Mouse (Mus musculus) liver, embryonic 16.5 days (tissue): ENCODE data around the gene Abhd14a. TPM values are rescaled to one million over a fixed set of nuclear protein-coding genes. Genes with fewer than 3 reads are reported as not detected.
"Not testable (repeated sequence)": the region's sequence is repeated elsewhere in the genome, so short reads cannot be mapped to it uniquely, and the experiment has no call there.

Experiments
- ATAC-seq: fragments of 200-750 bp; cut with Nextera tagmentation; 2 replicates; pipeline ENCODE4 v1.8.0; 2017; ENCODE audit warnings: low read depth, mild to moderate bottlenecking, moderate number of reproducible peaks, moderate library complexity
- H3K27ac ChIP-seq: fragments of 300-500 bp; sonication (generic); 2 replicates; pipeline ENCODE4 v1.5.1; 2014; ENCODE audit warnings: mild to moderate bottlenecking, low read length
- H3K27me3 ChIP-seq: fragments of 300-500 bp; sonication (generic); 2 replicates; pipeline ENCODE4 v1.6.1; 2014; ENCODE audit warnings: low read depth, low read length, mixed read lengths; ENCODE audit not compliant: control insufficient read depth, insufficient read depth
- H3K36me3 ChIP-seq: fragments of 300-500 bp; sonication (generic); 2 replicates; pipeline ENCODE4 v1.6.1; 2014; ENCODE audit warnings: mild to moderate bottlenecking; ENCODE audit not compliant: control insufficient read depth, insufficient read depth
- H3K4me1 ChIP-seq: fragments of 300-500 bp; sonication (generic); 2 replicates; pipeline ENCODE4 v1.6.1; 2014; ENCODE audit warnings: low read depth, low read length, mixed read lengths; ENCODE audit not compliant: control insufficient read depth
- H3K4me2 ChIP-seq: fragments of 300-500 bp; sonication (generic); 2 replicates; pipeline ENCODE4 v1.6.1; 2014; ENCODE audit warnings: low read depth, low read length, mixed read lengths
- H3K4me3 ChIP-seq: fragments of 300-500 bp; sonication (generic); 2 replicates; pipeline ENCODE4 v1.5.1; 2014; ENCODE audit warnings: low read depth, mild to moderate bottlenecking, low read length
- H3K9ac ChIP-seq: fragments of 300-500 bp; sonication (generic); 2 replicates; pipeline ENCODE4 v1.6.1; 2014; ENCODE audit warnings: low read depth, low read length
- H3K9me3 ChIP-seq: fragments of 300-500 bp; sonication (generic); replicated peaks from 2 replicates; pipeline ENCODE4 v1.6.1; 2016; ENCODE audit warnings: low read length; ENCODE audit not compliant: control insufficient read depth
- WGBS: fragments of 180-500 bp; shearing (Covaris S2); extraction: QIAGEN DNeasy Blood & Tissue Kit; methylation state at CpG from one replicate; pipeline ENCODE4 v1.1.7; 2014; ENCODE audit not compliant: insufficient replicate concordance; 5-methylcytosine and 5-hydroxymethylcytosine counted together
- polyA plus RNA-seq: library from polyadenylated mRNA; unstranded; fragments of >200 nt; fragmentation: Nextera tagmentation; extraction: Ambion mirVana; gene quantifications from 2 replicates; pipeline ENCODE4 v1.2.1, GENCODE M21; 2015

Gene Abhd14a
- 17.2 and 18.8 TPM in 2 replicates for polyA plus RNA-seq

DNA sequence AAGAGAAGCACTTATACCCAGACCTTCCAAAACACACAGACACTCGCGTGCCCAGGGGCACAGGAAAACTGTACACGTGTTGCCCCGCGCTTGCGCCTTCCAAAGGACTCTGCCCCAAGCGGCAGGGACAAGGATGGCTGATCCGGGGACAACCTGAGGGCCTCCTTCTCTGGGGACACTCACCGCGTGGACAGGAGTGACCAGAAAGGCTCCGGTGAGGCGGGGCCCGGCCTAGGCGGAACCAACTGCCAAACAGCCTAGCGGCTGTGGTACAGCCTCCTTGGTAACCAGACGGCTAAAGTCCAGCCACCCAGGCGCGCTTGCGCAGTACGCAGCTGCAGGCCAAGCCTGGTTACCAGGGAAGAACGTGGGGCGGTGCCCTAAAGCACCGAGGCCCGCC, at the start of gene Abhd14a, which contains the start of gene Abhd14b:
Abhd14a (minus strand) TSS at position 331 of the 400 bp plus-strand sequence.
Abhd14b (plus strand) TSS at position 112 of the 400 bp plus-strand sequence.
- no peaks in the 10 kb centered on the region for H3K9me3 ChIP-seq
- under 1% methylated on average over 24 of the region's 24 CpGs for WGBS
- ATAC-seq = peak; percentile 87
- H3K4me2 ChIP-seq = peak within 1 kb of the TSS; percentile 57
- H3K36me3 ChIP-seq = no peaks in the 10 kb centered on the region
- peak within 1 kb of the TSS; percentile 63 for H3K4me3 ChIP-seq
- peaks cover 31% of the 10 kb centered on the region for H3K4me1 ChIP-seq
- peaks cover 1% of the 10 kb centered on the region; the same call in 1 of the 2 replicates for H3K27me3 ChIP-seq
- peak within 1 kb of the TSS; percentile 65 for H3K9ac ChIP-seq
- peak within 1 kb of the TSS; percentile 77 for H3K27ac ChIP-seq

DNA sequence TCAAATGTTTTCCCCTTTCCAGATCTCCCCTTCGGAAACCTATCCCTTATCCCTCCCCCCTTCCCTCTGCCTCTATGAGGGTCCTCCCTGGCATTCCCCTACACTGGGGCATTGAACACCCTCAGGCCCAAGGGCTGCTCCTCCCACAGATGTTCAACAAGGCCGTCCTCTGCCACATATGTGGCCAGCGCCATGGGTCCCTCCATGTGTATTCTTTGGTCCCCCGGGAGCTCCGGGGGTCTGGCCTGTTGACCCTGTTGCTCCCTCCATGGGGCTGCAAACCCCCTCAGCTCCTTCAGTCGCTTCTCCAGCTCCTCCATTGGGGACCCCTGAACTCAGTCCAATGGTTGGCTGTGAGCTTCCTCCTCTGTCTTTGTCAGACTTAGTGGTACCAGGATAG, 40.1 kb upstream of the Abhd14a start:
- H3K9me3 ChIP-seq, H3K27ac ChIP-seq, H3K36me3 ChIP-seq, H3K4me2 ChIP-seq, H3K4me3 ChIP-seq, H3K4me1 ChIP-seq, H3K9ac ChIP-seq, ATAC-seq, H3K27me3 ChIP-seq: not testable (repeated sequence)
- WGBS = 70% methylated on average over 6 of the region's 6 CpGs

DNA sequence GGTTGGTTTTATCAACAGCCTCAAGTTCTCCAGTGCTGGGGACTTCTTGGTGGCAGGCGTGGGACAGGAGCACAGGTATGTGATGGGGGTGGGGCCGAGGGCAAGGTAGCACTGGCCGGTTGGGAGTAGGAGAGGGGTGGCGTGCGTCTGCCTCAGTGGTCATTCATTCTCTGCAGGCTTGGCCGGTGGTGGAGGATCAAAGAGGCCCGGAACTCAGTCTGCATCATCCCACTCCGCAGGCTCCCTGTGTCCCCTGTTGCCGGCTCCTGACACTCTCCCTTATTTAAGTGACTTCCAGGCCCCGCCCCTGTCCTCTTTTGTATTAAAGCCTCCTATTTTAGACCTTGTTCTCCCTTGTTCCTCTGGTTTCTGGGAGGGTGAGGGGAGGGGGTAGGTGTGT, 37.6 kb upstream of the Abhd14a start:
- Histone ChIP-seq H3K4me2 (no peak overlapping the region), H3K36me3 (no peaks in the 10 kb centered on the region; the same call in none of the 2 replicates), H3K27ac (no peak overlapping the region), H3K9ac (no peak overlapping the region), H3K9me3 (no peaks in the 10 kb centered on the region), H3K27me3 (no peaks in the 10 kb centered on the region), H3K4me3 (no peak overlapping the region), H3K4me1 (no peaks in the 10 kb centered on the region)
- ATAC-seq = no peak
- WGBS = 72% methylated on average over 10 of the region's 10 CpGs

DNA sequence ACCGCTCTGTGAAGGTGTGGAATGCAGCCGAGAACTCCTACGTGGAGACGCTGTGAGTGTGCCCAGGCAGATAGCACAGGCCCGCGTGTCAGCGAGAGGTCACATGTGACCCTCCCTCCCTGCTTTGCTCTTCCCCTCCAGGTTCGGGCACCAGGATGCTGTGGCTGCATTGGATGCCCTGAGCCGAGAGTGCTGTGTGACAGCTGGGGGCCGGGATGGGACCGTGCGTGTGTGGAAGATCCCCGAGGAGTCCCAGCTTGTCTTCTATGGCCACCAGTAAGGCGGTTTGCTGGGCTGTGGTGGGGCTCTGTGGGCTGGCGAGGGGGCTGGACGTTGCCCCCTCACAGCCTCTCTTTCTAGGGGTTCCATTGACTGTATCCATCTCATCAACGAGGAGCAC, 36.1 kb upstream of the Abhd14a start:
- Histone ChIP-seq H3K4me1 (no peaks in the 10 kb centered on the region; the same call in 1 of the 2 replicates), H3K9ac (no peak overlapping the region), H3K4me2 (no peak overlapping the region), H3K4me3 (no peak overlapping the region), H3K27ac (no peak overlapping the region), H3K9me3 (no peaks in the 10 kb centered on the region), H3K27me3 (no peaks in the 10 kb centered on the region), H3K36me3 (no peaks in the 10 kb centered on the region; the same call in none of the 2 replicates)
- ATAC-seq = no peak
- 77% methylated on average over 17 of the region's 17 CpGs for whole genome bisulfite sequencing

DNA sequence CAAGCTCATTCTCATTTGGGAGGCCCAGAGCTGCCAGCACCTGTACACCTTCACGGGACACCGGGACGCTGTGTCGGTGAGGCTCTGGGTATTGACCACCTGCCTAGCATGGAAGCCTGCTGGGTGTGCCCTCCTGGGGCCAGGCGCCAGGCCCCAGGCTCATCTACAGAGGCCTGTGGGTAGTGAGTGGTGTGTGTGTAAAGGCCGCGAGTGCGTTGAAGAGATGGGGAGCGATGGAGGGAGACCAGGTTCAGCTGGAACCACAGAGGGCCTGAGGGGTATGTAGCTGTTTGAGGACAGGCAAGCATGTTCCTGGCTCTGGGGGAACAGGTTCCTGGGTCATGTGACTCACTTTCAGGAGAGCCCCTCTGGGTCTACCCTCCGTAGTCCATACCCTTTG, 35.7 kb upstream of the Abhd14a start:
- WGBS = 82% methylated on average over 10 of the region's 10 CpGs

DNA sequence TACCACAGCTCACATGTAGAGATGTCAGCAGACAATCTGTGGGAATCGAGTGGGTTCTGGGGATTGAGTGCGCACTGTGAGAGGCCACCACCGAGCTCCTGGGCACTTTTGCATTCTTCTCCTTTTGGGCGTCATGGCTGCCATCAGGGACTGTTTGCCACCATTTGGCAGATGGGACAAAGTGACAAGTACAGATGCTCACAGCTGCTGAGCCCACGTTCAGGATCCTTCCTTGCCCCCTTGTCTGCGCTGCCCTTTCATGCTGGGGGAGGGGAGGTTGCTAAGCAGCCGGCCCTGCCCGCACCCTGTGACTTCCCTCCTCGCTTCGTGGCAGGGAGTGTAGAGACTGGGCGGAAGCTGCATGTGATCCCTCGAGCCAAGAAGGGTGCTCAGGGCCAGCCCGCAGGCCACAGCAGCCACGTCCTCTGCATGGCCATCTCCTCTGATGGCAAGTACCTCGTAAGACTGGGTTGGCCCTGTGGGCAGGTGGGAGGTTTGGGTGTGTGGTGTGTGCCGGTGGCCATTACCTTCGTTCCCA, 35.2 kb upstream of the Abhd14a start:
- no peaks in the 10 kb centered on the region for H3K9me3 ChIP-seq
- no peak overlapping the region for H3K4me3 ChIP-seq
- 78% methylated on average over 17 of the region's 17 CpGs for WGBS
- H3K36me3 ChIP-seq = no peaks in the 10 kb centered on the region; the same call in none of the 2 replicates
- no peak for ATAC-seq
- no peak overlapping the region for H3K27ac ChIP-seq
- no peaks in the 10 kb centered on the region for H3K27me3 ChIP-seq
- H3K4me2 ChIP-seq = no peak overlapping the region
- no peak overlapping the region for H3K9ac ChIP-seq
- peaks cover 9% of the 10 kb centered on the region for H3K4me1 ChIP-seq

More for the DNA sequence above, 35.7 kb upstream of the Abhd14a start:
- Histone ChIP-seq H3K27ac (no peak overlapping the region), H3K4me3 (no peak overlapping the region), H3K9me3 (no peaks in the 10 kb centered on the region), H3K4me1 (peaks cover 4% of the 10 kb centered on the region), H3K36me3 (no peaks in the 10 kb centered on the region; the same call in none of the 2 replicates), H3K27me3 (no peaks in the 10 kb centered on the region), H3K4me2 (no peak overlapping the region), H3K9ac (no peak overlapping the region)
- ATAC-seq = no peak

DNA sequence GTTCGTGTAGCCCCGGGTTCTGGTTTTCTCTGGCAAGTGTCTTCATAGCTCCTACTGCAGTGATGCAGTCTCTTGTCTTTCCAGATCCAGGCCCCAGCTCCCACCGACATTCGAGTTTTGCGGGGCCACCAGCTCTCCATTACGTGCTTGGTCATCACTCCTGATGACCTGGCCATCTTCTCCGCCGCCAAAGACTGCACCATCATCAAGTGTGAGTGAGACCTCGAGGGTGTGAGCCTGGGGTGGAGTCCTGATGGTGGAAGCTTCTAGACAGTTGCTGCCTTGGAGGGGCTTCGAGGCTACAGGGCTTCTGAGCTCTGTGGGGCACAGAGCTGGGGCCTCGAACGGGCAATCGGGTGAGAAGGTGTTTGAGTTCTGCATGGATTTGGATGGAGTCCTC, 34.2 kb upstream of the Abhd14a start:
- 75% methylated on average over 13 of the region's 13 CpGs for WGBS
- no peaks in the 10 kb centered on the region; the same call in none of the 2 replicates for H3K36me3 ChIP-seq
- H3K9ac ChIP-seq = no peak overlapping the region
- H3K27ac ChIP-seq = no peak overlapping the region
- ATAC-seq = no peak
- peaks cover 14% of the 10 kb centered on the region for H3K4me1 ChIP-seq
- no peak overlapping the region for H3K4me2 ChIP-seq
- H3K4me3 ChIP-seq = no peak overlapping the region
- no peaks in the 10 kb centered on the region for H3K27me3 ChIP-seq
- no peaks in the 10 kb centered on the region for H3K9me3 ChIP-seq

DNA sequence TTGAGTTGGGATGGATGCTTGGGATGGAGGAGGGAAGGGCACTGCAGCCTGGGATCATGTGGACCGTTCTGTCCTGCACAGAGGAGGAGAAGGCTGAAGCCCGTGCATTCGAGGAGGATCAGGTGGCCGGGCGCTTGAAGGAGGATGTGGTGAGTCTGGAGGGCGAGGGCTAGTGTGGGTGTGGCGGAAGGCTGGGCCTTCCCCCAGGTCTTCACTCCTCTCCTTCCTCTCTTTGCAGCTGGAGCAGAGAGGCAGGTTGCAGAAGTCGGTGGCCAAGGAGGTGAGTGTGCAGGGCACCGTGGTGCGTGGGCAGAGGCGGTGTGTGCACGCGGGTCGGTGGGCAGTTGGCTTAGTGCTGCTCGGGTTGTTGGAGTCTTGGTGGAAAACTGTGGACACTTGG, 33.6 kb upstream of the Abhd14a start:
- H3K27me3 ChIP-seq = no peaks in the 10 kb centered on the region
- no peaks in the 10 kb centered on the region for H3K9me3 ChIP-seq
- no peak overlapping the region for H3K4me2 ChIP-seq
- WGBS = 64% methylated on average over 15 of the region's 15 CpGs
- H3K4me3 ChIP-seq = no peak overlapping the region
- H3K27ac ChIP-seq = no peak overlapping the region
- ATAC-seq = no peak
- H3K4me1 ChIP-seq = peaks cover 20% of the 10 kb centered on the region
- H3K36me3 ChIP-seq = no peaks in the 10 kb centered on the region; the same call in none of the 2 replicates
- H3K9ac ChIP-seq = no peak overlapping the region

DNA sequence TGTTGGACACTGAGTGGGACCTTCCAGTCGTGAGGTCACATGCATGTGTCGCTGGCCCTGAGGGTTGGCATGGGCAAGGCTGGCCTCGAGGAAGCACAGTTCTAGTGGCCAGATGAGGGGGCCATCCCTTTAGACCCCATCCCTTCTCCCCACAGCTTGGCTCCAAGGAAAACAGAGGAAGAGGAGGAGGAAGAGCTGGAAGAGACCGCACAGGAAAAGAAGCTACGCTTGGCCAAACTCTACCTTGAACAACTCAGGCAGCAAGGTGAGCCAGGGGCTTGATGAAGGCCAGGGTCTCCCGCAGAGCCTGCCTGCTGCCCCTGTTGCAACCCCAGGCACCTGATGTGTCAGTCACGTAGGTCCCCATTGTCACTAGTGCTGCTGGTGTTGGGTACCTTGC, 33.1 kb upstream of the Abhd14a start:
- Histone ChIP-seq H3K4me3 (no peak overlapping the region), H3K4me2 (no peak overlapping the region), H3K4me1 (peaks cover 26% of the 10 kb centered on the region), H3K9ac (no peak overlapping the region), H3K36me3 (no peaks in the 10 kb centered on the region; the same call in none of the 2 replicates), H3K27ac (no peak overlapping the region), H3K9me3 (no peaks in the 10 kb centered on the region), H3K27me3 (no peaks in the 10 kb centered on the region)
- ATAC-seq = no peak
- WGBS = 75% methylated on average over 7 of the region's 7 CpGs
